Mouse (Mus musculus) cerebellum, adult 8-10 months (tissue): ENCODE data around the gene Klhl10.
A peak's percentile ranks its signal among the peaks of the same experiment; 100 is the strongest.

Experiments used
- DNase-seq: peaks from one replicate; pipeline ENCODE4 v3.0.0; 2022

The Klhl10 gene

GRCm38 (mm10) chr11:100441797-100442196, at the start of gene Klhl10, which contains the start of gene Nt5c3b:
Gene Klhl10, plus strand, starts transcription at chr11:100441917.
Gene Nt5c3b, minus strand, starts transcription at chr11:100441808.
- no peak for DNase-seq

GRCm38 (mm10) chr11:100392958-100393357, 48.8 kb upstream of the Klhl10 start:
- DNase-seq = no peak

- DNase-seq = peak; percentile 56
These were observed 48.0 kb upstream of the Klhl10 start for GRCm38 (mm10) chr11:100393733-100394132.

- DNase-seq = no peak
These were observed 47.2 kb upstream of the Klhl10 start for GRCm38 (mm10) chr11:100394353-100395074.

GRCm38 (mm10) chr11:100395200-100395599, 46.5 kb upstream of the Klhl10 start:
- DNase-seq = peak; percentile 80

- DNase-seq = peak; percentile 73
These were observed 45.7 kb upstream of the Klhl10 start for GRCm38 (mm10) chr11:100395861-100396631.

GRCm38 (mm10) chr11:100396886-100397599, 44.7 kb upstream of the Klhl10 start:
- peak; percentile 75 for DNase-seq

- peak; percentile 100 for DNase-seq
These were observed 43.9 kb upstream of the Klhl10 start, which contains the start of gene Jup for GRCm38 (mm10) chr11:100397600-100398389. Gene Jup, minus strand, starts transcription at chr11:100397763.

- no peak for DNase-seq
These were observed 43.2 kb upstream of the Klhl10 start for GRCm38 (mm10) chr11:100398517-100398916.

GRCm38 (mm10) chr11:100399320-100399719, 42.4 kb upstream of the Klhl10 start:
- DNase-seq = no peak

GRCm38 (mm10) chr11:100399727-100400538, 41.8 kb upstream of the Klhl10 start:
- no peak for DNase-seq

GRCm38 (mm10) chr11:100400842-100401241, 40.9 kb upstream of the Klhl10 start:
- DNase-seq = no peak

- DNase-seq = no peak
These were observed 39.5 kb upstream of the Klhl10 start for GRCm38 (mm10) chr11:100402240-100402639.

- DNase-seq = no peak
These were observed 39.0 kb upstream of the Klhl10 start for GRCm38 (mm10) chr11:100402682-100403081.

GRCm38 (mm10) chr11:100403445-100404134, 38.1 kb upstream of the Klhl10 start:
- DNase-seq = no peak

GRCm38 (mm10) chr11:100404456-100405074, 37.2 kb upstream of the Klhl10 start:
- DNase-seq = no peak

GRCm38 (mm10) chr11:100406273-100406672, 35.4 kb upstream of the Klhl10 start:
- DNase-seq = no peak

GRCm38 (mm10) chr11:100406995-100407705, 34.6 kb upstream of the Klhl10 start:
- DNase-seq = peak; percentile 87

GRCm38 (mm10) chr11:100408076-100408834, 33.5 kb upstream of the Klhl10 start:
- DNase-seq = peak; percentile 81
